Mouse (Mus musculus) myocyte (in vitro differentiated cells): ENCODE measurements at regions not wholly inside any gene's neighbourhood (a gene's known extent, or its start where the extent isn't known, plus 50 kb on each side); places are given as distances from the start of the nearest gene placed in this dataset.

Experiments
- H3K27me3 ChIP-seq: one replicate; pipeline ENCODE4 v1.6.1; 2011; ENCODE audit not compliant: control insufficient read depth, insufficient read depth, insufficient read length
- H3K36me3 ChIP-seq: one replicate; pipeline ENCODE4 v1.6.1; 2011; ENCODE audit not compliant: control insufficient read depth, insufficient read depth
- H3K4me2 ChIP-seq: one replicate; pipeline ENCODE4 v1.6.1; 2011; ENCODE audit warnings: low read depth, control low read depth
- H3K4me3 ChIP-seq: one replicate; pipeline ENCODE4 v1.5.1; 2011; ENCODE audit warnings: mild to moderate bottlenecking, control low read depth, moderate library complexity
- H3K79me2 ChIP-seq: one replicate; pipeline ENCODE4 v1.6.1; 2011; ENCODE audit not compliant: control insufficient read depth, insufficient read depth
- H3ac ChIP-seq: one replicate; pipeline ENCODE4 v1.6.1; 2011; ENCODE audit not compliant: control insufficient read depth, insufficient read length
- CEBPB ChIP-seq: IDR thresholded peaks from 2 replicates; pipeline ENCODE4 v1.6.1; 2011; ENCODE audit warnings: mild to moderate bottlenecking, moderate library complexity; ENCODE audit not compliant: poor library complexity, insufficient read depth, severe bottlenecking
- E2F4 ChIP-seq: IDR thresholded peaks from one replicate; pipeline ENCODE4 v1.6.1; 2011; ENCODE audit warnings: mild to moderate bottlenecking, control low read depth, moderate library complexity; ENCODE audit not compliant: insufficient read depth
- MAX ChIP-seq: IDR thresholded peaks from one replicate; pipeline ENCODE4 v1.6.1; 2011; ENCODE audit warnings: low read depth, mild to moderate bottlenecking, control low read depth
- MYOD1 ChIP-seq, 3 experiments: IDR thresholded peaks; one replicate each; pipeline ENCODE4 v1.6.1; 2011; ENCODE audit warnings: control low read depth in 2 of 3, low read depth in 2 of 3, mild to moderate bottlenecking in 2 of 3, moderate library complexity in 1 of 3; ENCODE audit not compliant: insufficient read length in 2 of 3, control insufficient read depth in 1 of 3
- MYOG ChIP-seq, 3 experiments: IDR thresholded peaks; one replicate each; pipeline ENCODE4 v1.6.1; 2011; ENCODE audit warnings: control low read depth in 2 of 3, low read depth in 2 of 3, mild to moderate bottlenecking in 2 of 3; ENCODE audit not compliant: insufficient read length in 2 of 3, control insufficient read depth in 1 of 3, insufficient read depth in 1 of 3
- POLR2A ChIP-seq: IDR thresholded peaks from one replicate; pipeline ENCODE4 v1.6.1; 2011; ENCODE audit warnings: low read depth, mild to moderate bottlenecking, control low read depth, moderate library complexity; ENCODE audit not compliant: insufficient read length
- POLR2AphosphoS2 ChIP-seq: IDR thresholded peaks from one replicate; pipeline ENCODE4 v1.6.1; 2011; ENCODE audit warnings: low read depth, control low read depth; ENCODE audit not compliant: insufficient read length
- REST ChIP-seq: IDR thresholded peaks from one replicate; pipeline ENCODE4 v1.6.1; 2011; ENCODE audit warnings: mild to moderate bottlenecking, control low read depth, moderate library complexity; ENCODE audit not compliant: insufficient read depth, insufficient read length
- SRF ChIP-seq: IDR thresholded peaks from one replicate; pipeline ENCODE4 v1.6.1; 2011; ENCODE audit warnings: low read depth; ENCODE audit not compliant: control insufficient read depth, insufficient read length
- TCF12 ChIP-seq: IDR thresholded peaks from one replicate; pipeline ENCODE4 v1.6.1; 2011; ENCODE audit warnings: mild to moderate bottlenecking, control low read depth; ENCODE audit not compliant: poor library complexity, insufficient read depth, severe bottlenecking
- TCF3 ChIP-seq: IDR thresholded peaks from one replicate; pipeline ENCODE4 v1.6.1; 2011; ENCODE audit warnings: low read depth, control low read depth; ENCODE audit not compliant: insufficient read length
- USF1 ChIP-seq: IDR thresholded peaks from one replicate; pipeline ENCODE4 v1.6.1; 2011; ENCODE audit warnings: low read depth, mild to moderate bottlenecking, control low read depth, moderate library complexity

GRCm38 (mm10) chr4:87662876-87663275, 370.3 kb downstream of the Mllt3 start:
- H3K4me3 ChIP-seq = no peak overlapping the region
- TF ChIP-seq E2F4 (no peak), REST (no peak), TCF12 (no peak), MYOG (IDR thresholded peaks at IDR 0.05; ENCODE audit: control insufficient read depth in 1 of 3, insufficient read depth in 1 of 3, insufficient read length in 2 of 3, low read depth in 2 of 3) (no peak)
- H3K79me2 ChIP-seq = no peaks in the 10 kb centered on the region
- H3K4me2 ChIP-seq = no peak overlapping the region
- no peaks in the 10 kb centered on the region for H3K27me3 ChIP-seq
- no peak overlapping the region for H3ac ChIP-seq
- no peaks in the 10 kb centered on the region for H3K36me3 ChIP-seq

DNA sequence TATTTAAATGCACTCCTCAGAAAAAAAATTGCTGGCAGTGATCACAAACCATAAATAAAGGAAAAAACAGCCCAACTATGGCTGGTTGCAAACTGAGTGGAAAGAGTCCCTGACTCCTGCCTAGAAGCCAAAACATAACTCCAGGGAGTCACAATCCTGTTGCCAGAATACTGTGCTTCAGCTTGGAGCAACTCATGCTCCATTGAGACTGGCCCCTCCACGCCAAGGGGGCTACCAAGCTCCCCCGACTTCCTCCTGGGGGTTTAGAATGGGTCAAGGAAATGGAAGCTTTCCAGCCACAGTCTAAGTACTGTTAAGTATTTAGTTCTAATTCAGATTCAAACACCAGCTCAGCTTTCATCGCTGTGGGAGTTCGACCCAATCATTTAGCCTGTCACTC, 374.8 kb downstream of the Mllt3 start:
- no peaks in the 10 kb centered on the region for H3K79me2 ChIP-seq

GRCm38 (mm10) chr4:87657855-87658254, 375.3 kb downstream of the Mllt3 start:
- Histone ChIP-seq H3ac (no peak overlapping the region), H3K79me2 (no peaks in the 10 kb centered on the region), H3K27me3 (no peaks in the 10 kb centered on the region), H3K4me3 (no peak overlapping the region), H3K4me2 (no peak overlapping the region), H3K36me3 (no peaks in the 10 kb centered on the region)
- TF ChIP-seq USF1 = no peak
- no peak for TF ChIP-seq SRF
- TF ChIP-seq E2F4 = no peak
- no peak for TF ChIP-seq MAX
- TF ChIP-seq CEBPB = no peak
- no peak for TF ChIP-seq MYOG (IDR thresholded peaks at IDR 0.05; ENCODE audit: control insufficient read depth in 1 of 3, insufficient read depth in 1 of 3, insufficient read length in 2 of 3, low read depth in 2 of 3)

More for the DNA sequence above, 374.8 kb downstream of the Mllt3 start:
- H3K4me3 ChIP-seq = no peak overlapping the region
- no peaks in the 10 kb centered on the region for H3K36me3 ChIP-seq
- H3K4me2 ChIP-seq = no peak overlapping the region
- TF ChIP-seq POLR2A (no peak), MYOG (IDR thresholded peaks at IDR 0.05; ENCODE audit: control insufficient read depth in 1 of 3, insufficient read depth in 1 of 3, insufficient read length in 2 of 3, low read depth in 2 of 3) (no peak), REST (no peak), MYOD1 (IDR thresholded peaks at IDR 0.05; ENCODE audit: control insufficient read depth in 1 of 3, insufficient read length in 2 of 3, low read depth in 2 of 3) (no peak), POLR2AphosphoS2 (no peak), TCF12 (no peak), TCF3 (no peak), CEBPB (no peak), E2F4 (no peak), MAX (no peak), SRF (no peak), USF1 (no peak)
- no peak overlapping the region for H3ac ChIP-seq
- no peaks in the 10 kb centered on the region for H3K27me3 ChIP-seq

- Histone ChIP-seq H3K4me2 (no peak overlapping the region), H3K4me3 (no peak overlapping the region), H3K27me3 (no peaks in the 10 kb centered on the region), H3K79me2 (no peaks in the 10 kb centered on the region), H3ac (no peak overlapping the region), H3K36me3 (no peaks in the 10 kb centered on the region)
- TF ChIP-seq POLR2A (no peak), USF1 (no peak), CEBPB (no peak), MYOG (IDR thresholded peaks at IDR 0.05; ENCODE audit: control insufficient read depth in 1 of 3, insufficient read depth in 1 of 3, insufficient read length in 2 of 3, low read depth in 2 of 3) (no peak), SRF (no peak), TCF3 (no peak), E2F4 (no peak), REST (no peak), TCF12 (no peak), MYOD1 (IDR thresholded peaks at IDR 0.05; ENCODE audit: control insufficient read depth in 1 of 3, insufficient read length in 2 of 3, low read depth in 2 of 3) (no peak), POLR2AphosphoS2 (no peak), MAX (no peak)
Observed at GRCm38 (mm10) chr4:87653440-87654165, 379.6 kb downstream of the Mllt3 start.

DNA sequence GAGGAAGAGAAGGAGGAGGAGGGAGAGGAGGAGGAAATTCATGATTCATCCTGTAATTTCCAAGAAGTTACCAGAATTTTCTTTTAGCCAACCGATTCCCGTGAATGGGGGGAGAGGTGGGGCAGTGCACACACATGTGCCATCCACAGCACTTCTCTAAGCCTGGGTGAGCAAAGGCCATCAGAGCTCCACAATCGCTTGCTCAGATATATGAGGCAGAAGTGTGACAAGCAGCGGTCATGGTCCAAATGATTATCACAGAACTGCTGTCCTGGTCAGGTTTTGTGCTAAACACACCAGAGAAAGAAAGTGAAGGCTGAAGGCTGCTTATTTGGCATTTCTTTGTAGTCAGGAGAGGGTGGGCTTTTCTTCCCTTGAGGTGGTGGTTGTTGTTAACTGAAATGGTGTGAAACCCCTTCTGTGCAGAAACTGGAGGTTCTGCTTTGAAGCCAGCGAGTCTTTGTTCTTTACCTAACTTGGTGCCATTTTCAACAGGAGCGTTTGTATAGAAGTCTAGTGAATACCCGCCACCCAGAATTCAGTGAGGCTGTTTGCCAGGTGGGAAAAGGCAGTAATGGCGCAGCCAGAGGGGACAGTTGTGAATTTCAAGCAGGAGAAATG, 380.7 kb downstream of the Mllt3 start:
- H3K4me2 ChIP-seq = no peak overlapping the region
- TF ChIP-seq REST (no peak), TCF12 (no peak), E2F4 (no peak), POLR2AphosphoS2 (no peak), SRF (no peak), MYOD1 (IDR thresholded peaks at IDR 0.05; ENCODE audit: control insufficient read depth in 1 of 3, insufficient read length in 2 of 3, low read depth in 2 of 3) (no peak), USF1 (no peak), CEBPB (no peak), TCF3 (no peak), MAX (no peak), POLR2A (no peak), MYOG (IDR thresholded peaks at IDR 0.05; ENCODE audit: control insufficient read depth in 1 of 3, insufficient read depth in 1 of 3, insufficient read length in 2 of 3, low read depth in 2 of 3) (no peak)
- no peaks in the 10 kb centered on the region for H3K36me3 ChIP-seq
- no peaks in the 10 kb centered on the region for H3K27me3 ChIP-seq
- H3K4me3 ChIP-seq = no peak overlapping the region
- no peak overlapping the region for H3ac ChIP-seq
- H3K79me2 ChIP-seq = no peaks in the 10 kb centered on the region
